Mouse (Mus musculus) megakaryocyte, embryonic 14.5 days (primary cell): Measurements from ENCODE around the gene Fgfr2.
"Not testable (repeated sequence)": the region's sequence is repeated elsewhere in the genome, so short reads cannot be mapped to it uniquely, and the experiment has no call there.

Experiments
- FLI1 ChIP-seq: IDR thresholded peaks from 2 replicates; pipeline ENCODE4 v1.6.1; 2012; ENCODE audit warnings: low read length, inconsistent platforms, mixed read lengths
- GATA1 ChIP-seq: IDR thresholded peaks from 3 replicates; pipeline ENCODE4 v1.6.1; 2012; ENCODE audit warnings: mixed read lengths, low read length, inconsistent platforms, borderline replicate concordance

DNA sequence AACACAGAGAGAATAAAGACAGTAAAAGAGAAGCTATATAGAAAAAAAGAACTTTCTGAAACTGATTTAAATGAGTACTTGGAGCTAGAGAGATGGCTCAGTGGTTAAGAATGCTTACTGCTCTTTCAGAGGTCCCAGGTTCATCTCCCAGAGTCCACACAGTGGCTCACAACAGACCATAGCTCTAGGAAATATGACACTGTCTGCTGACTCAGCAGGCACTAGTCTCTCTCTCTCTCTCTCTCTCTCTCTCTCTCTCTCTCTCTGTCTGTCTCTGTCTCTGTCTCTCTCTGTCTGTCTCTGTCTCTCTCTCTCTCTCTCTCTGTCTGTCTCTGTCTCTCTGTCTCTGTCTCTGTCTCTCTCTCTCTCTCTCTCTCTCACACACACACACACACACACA, 620.7 kb downstream of the Fgfr2 start:
- not testable (repeated sequence) for TF ChIP-seq GATA1, FLI1
